Mouse (Mus musculus) B cell, adult 67 days (primary cell): Measurements from ENCODE around the gene Olfr624. TPM values are rescaled to one million over a fixed set of nuclear protein-coding genes. Genes with fewer than 3 reads are reported as not detected.

Source experiments
- total RNA-seq, 2 experiments: library from RNA; stranded (reverse); gene quantifications; 4 replicates each; pipeline ENCODE4 v1.2.4; 2023

The Olfr624 gene
- total RNA-seq = not detected

GRCm38 (mm10) chr7:103671091-103671490 lies at the start of gene Olfr624:
Gene Olfr624, minus strand, starts transcription at chr7:103671191.

GRCm38 (mm10) chr7:103714371-103714770 lies 43.4 kb upstream of the Olfr624 start, which contains the start of gene Olfr243:
Gene Olfr243, plus strand, starts transcription at chr7:103714671.

DNA sequence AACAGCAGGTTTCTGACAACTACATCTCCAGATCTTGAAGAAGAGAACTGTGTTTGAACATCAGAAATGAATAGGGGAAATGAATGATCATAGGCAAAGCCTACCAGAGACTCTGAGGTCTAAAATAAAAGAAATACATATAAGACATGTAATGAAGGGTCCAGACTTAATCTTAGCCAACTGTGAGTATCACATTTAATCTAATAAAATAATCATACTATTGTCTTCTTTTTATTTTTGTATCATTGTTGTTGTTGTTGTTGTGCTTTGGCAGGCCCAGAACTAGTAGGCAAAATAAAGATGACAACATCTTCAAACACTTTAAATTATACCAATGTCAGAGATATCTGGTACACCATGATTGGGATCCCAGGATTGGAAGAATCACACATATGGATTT lies 11.4 kb upstream of the Olfr624 start, which contains the start of gene Olfr625-ps1:
TSS of gene Olfr625-ps1 (plus strand) at position 301 of the 400 bp plus-strand sequence.

GRCm38 (mm10) chr7:103663598-103663997 lies 7.4 kb downstream of the Olfr624 start, which contains the start of gene Olfr623:
Gene Olfr623, minus strand, starts transcription at chr7:103663698.

DNA sequence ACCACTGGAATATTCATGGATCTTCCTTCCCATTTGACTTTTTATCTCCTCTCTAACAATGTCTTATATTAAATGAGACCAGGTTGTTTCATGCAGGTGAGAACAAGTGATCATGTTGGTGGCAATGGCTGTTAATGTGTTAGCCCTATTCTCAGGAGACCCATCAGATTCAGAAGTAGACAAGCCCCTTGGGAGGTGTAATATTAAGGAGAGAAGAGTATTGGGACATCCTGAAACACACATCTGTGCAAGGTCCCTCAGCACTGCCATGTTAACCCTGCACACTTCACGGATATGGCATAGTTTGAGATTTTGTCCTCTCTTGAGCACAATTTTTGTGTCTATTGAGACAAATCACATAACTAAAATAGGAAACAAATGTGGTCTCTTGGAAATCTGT lies 28.4 kb downstream of the Olfr624 start, which contains the start of gene Olfr622:
TSS of gene Olfr622 (minus strand) at position 101 of the 400 bp plus-strand sequence.

Other genes starting within 250 kb of the Olfr624 start
- gene Olfr605, start 225.8 kb downstream of the Olfr624 start, total RNA-seq = not detected
- gene Olfr606, start 222.1 kb downstream of the Olfr624 start, total RNA-seq = not detected
- gene Olfr607, start 207.0 kb downstream of the Olfr624 start, total RNA-seq = not detected
- gene Olfr608, start 201.3 kb downstream of the Olfr624 start, total RNA-seq = not detected
- not detected for gene Olfr609, start 173.1 kb downstream of the Olfr624 start, total RNA-seq
- not detected for gene Olfr610, start 159.1 kb downstream of the Olfr624 start, total RNA-seq
- gene Olfr611, start 150.3 kb downstream of the Olfr624 start, total RNA-seq = not detected
- not detected for gene Olfr612, start 128.5 kb downstream of the Olfr624 start, total RNA-seq
- not detected for gene Olfr613, start 123.1 kb downstream of the Olfr624 start, total RNA-seq
- gene Olfr615, start 115.1 kb downstream of the Olfr624 start, total RNA-seq = not detected
- gene Olfr616, start 102.0 kb downstream of the Olfr624 start, total RNA-seq = not detected
- not detected for gene Olfr617, start 98.1 kb downstream of the Olfr624 start, total RNA-seq
- not detected for gene Olfr618, start 81.1 kb downstream of the Olfr624 start, total RNA-seq
- gene Olfr619, start 70.6 kb downstream of the Olfr624 start, total RNA-seq = not detected
- not detected for gene Olfr620, start 58.7 kb downstream of the Olfr624 start, total RNA-seq
- gene Olfr622, start 28.5 kb downstream of the Olfr624 start, total RNA-seq = not detected
- gene Olfr623, start 7.5 kb downstream of the Olfr624 start, total RNA-seq = not detected
- gene Olfr625-ps1, start 11.5 kb upstream of the Olfr624 start, total RNA-seq = not detected
- gene Olfr243, start 43.5 kb upstream of the Olfr624 start, total RNA-seq = not detected
- not detected for gene Olfr628, start 59.2 kb upstream of the Olfr624 start, total RNA-seq
- not detected for gene Olfr629, start 73.8 kb upstream of the Olfr624 start, total RNA-seq
- gene Olfr630, start 86.1 kb upstream of the Olfr624 start, total RNA-seq = not detected
- not detected for gene Olfr69, start 100.4 kb upstream of the Olfr624 start, total RNA-seq
- gene Olfr68, start 108.5 kb upstream of the Olfr624 start, total RNA-seq = not detected
- not detected for gene Olfr67, start 120.6 kb upstream of the Olfr624 start, total RNA-seq
- gene Hbb-bt, start 142.8 kb upstream of the Olfr624 start, total RNA-seq = 10 to 100 TPM in 1 of 2 experiments, 1 to 10 TPM in 1; 3.1 to 49.4 TPM
- 100 to 1,000 TPM in 1 of 2 experiments, 10 to 100 TPM in 1; 22.4 to 295 TPM for gene Hbb-bs, start 156.9 kb upstream of the Olfr624 start, total RNA-seq
- gene Hbb-bh2, start 169.3 kb upstream of the Olfr624 start, total RNA-seq = not detected
- gene Hbb-bh1, start 172.0 kb upstream of the Olfr624 start, total RNA-seq = not detected
- not detected for gene Hbb-y, start 182.0 kb upstream of the Olfr624 start, total RNA-seq
- gene Olfr66, start 215.1 kb upstream of the Olfr624 start, total RNA-seq = not detected
- not detected for gene Olfr64, start 223.3 kb upstream of the Olfr624 start, total RNA-seq
- not detected for gene Olfr65, start 232.3 kb upstream of the Olfr624 start, total RNA-seq